Mouse (Mus musculus) urinary bladder, adult 2 months (tissue): ENCODE data around the gene Sytl3. TPM values are rescaled to one million over a fixed set of nuclear protein-coding genes. Genes with fewer than 3 reads are reported as not detected.
"Not testable (repeated sequence)": the region's sequence is repeated elsewhere in the genome, so short reads cannot be mapped to it uniquely, and the experiment has no call there.

Experiments used
- DNase-seq: peaks from one replicate; pipeline ENCODE4 v3.0.0; 2022; ENCODE audit warnings: low spot score
- polyA plus RNA-seq: library from polyadenylated mRNA; depleted of rRNA; stranded (reverse); fragments of >200 nt; gene quantifications from 2 replicates; pipeline ENCODE4 v1.2.3, GENCODE M21; 2012

Sytl3 gene
- polyA plus RNA-seq, 1 experiment, result 4.9 TPM

GRCm38 (mm10) chr17:6645668-6646067 lies 13.2 kb upstream of the Sytl3 start:
- not testable (repeated sequence) for DNase-seq

- DNase-seq, result not testable (repeated sequence)
Measured at GRCm38 (mm10) chr17:6646841-6647240, 12.1 kb upstream of the Sytl3 start.

GRCm38 (mm10) chr17:6647452-6647851 lies 11.4 kb upstream of the Sytl3 start:
- not testable (repeated sequence) for DNase-seq

- not testable (repeated sequence) for DNase-seq
Measured at GRCm38 (mm10) chr17:6650904-6651565, 7.9 kb upstream of the Sytl3 start.

- not testable (repeated sequence) for DNase-seq
Measured at GRCm38 (mm10) chr17:6653341-6653946, 5.4 kb upstream of the Sytl3 start.

GRCm38 (mm10) chr17:6655087-6655511 lies 3.8 kb upstream of the Sytl3 start:
- DNase-seq, result not testable (repeated sequence)

- peak; percentile 49 for DNase-seq
Measured at GRCm38 (mm10) chr17:6655567-6656281, 3.2 kb upstream of the Sytl3 start, which contains the start of gene Dynlt1f. Dynlt1f (minus strand) TSS chr17:6655900.

GRCm38 (mm10) chr17:6656471-6656870 lies 2.4 kb upstream of the Sytl3 start:
- not testable (repeated sequence) for DNase-seq

- DNase-seq, result not testable (repeated sequence)
Measured at GRCm38 (mm10) chr17:6660589-6660988, 1.7 kb downstream of the Sytl3 start.

- DNase-seq, result not testable (repeated sequence)
Measured at GRCm38 (mm10) chr17:6661093-6661816, 2.4 kb downstream of the Sytl3 start.

GRCm38 (mm10) chr17:6662840-6663239 lies 3.9 kb downstream of the Sytl3 start:
- not testable (repeated sequence) for DNase-seq

GRCm38 (mm10) chr17:6665389-6665788 lies 6.5 kb downstream of the Sytl3 start:
- not testable (repeated sequence) for DNase-seq

GRCm38 (mm10) chr17:6668522-6668921 lies 9.6 kb downstream of the Sytl3 start:
- not testable (repeated sequence) for DNase-seq

GRCm38 (mm10) chr17:6674297-6674696 lies 15.4 kb downstream of the Sytl3 start:
- not testable (repeated sequence) for DNase-seq

GRCm38 (mm10) chr17:6678063-6678462 lies 19.2 kb downstream of the Sytl3 start:
- not testable (repeated sequence) for DNase-seq

- DNase-seq, result not testable (repeated sequence)
Measured at GRCm38 (mm10) chr17:6681721-6682120, 22.8 kb downstream of the Sytl3 start.

GRCm38 (mm10) chr17:6683702-6684101 lies 24.8 kb downstream of the Sytl3 start:
- DNase-seq, result not testable (repeated sequence)

GRCm38 (mm10) chr17:6684464-6685287 lies 25.8 kb downstream of the Sytl3 start:
- DNase-seq, result not testable (repeated sequence)

GRCm38 (mm10) chr17:6685288-6685818 lies 26.5 kb downstream of the Sytl3 start:
- DNase-seq, result not testable (repeated sequence)

GRCm38 (mm10) chr17:6686299-6686971 lies 27.5 kb downstream of the Sytl3 start:
- DNase-seq, result not testable (repeated sequence)
